9 mouse cellular contexts compared by ENCODE assay signal in genomic region chr7:27132588-27132987, GRCm38 (mm10). TPM values are rescaled to one million over a fixed set of nuclear protein-coding genes. Genes with fewer than 3 reads are reported as not detected.
A peak's percentile ranks its signal among the peaks of the same experiment; 100 is the strongest.
DNase-seq lines count a peak whose midpoint lies in the region; ATAC-seq and TF ChIP-seq lines count a peak whose summit lies in the region.
"Had no signal": no experiment of that assay in that cellular context is flagged by ENCODE, and none has a peak within 500 bp of the region (broad histone marks: within the 10 kb centered on the region; RNA-seq: fewer than 3 reads in every experiment).

No protein-coding gene starts in this region.

- no peak overlapping the region for H3K9ac ChIP-seq in ES-E14 (ENCODE audit: insufficient read depth, low read depth, low read length, poor library complexity, severe bottlenecking)

- no peak for ATAC-seq in megakaryocyte-erythroid progenitor cell, adult 5-6 weeks (replicated peaks; ENCODE audit: low FRiP score, low TSS enrichment, poor library complexity, severe bottlenecking)

- H3K4me1 ChIP-seq in ES-E14 (ENCODE audit: control insufficient read depth in 2 of 2, insufficient read depth in 2 of 2, low read length in 2 of 2, poor library complexity in 1 of 2) = peaks cover 0 to 10% of the 10 kb centered on the region in 2 experiments; a peak in 1 of 4 replicates

- no peaks in the 10 kb centered on the region for H3K36me3 ChIP-seq in ES-E14 (ENCODE audit: control insufficient read depth, insufficient read depth, low read length, poor library complexity, severe bottlenecking)

- no peak overlapping the region for H3K4me3 ChIP-seq in ES-E14 (ENCODE audit: insufficient read depth in 1 of 2, low read depth in 1 of 2, low read length in 2 of 2, poor library complexity in 1 of 2, severe bottlenecking in 1 of 2)
- H3K4me3 ChIP-seq: erythroblast, embryonic 14.5 days had no signal

- no peak overlapping the region for H3K27ac ChIP-seq in ES-E14 (ENCODE audit: insufficient read depth, low read depth, low read length, poor library complexity, severe bottlenecking)

- peak; percentile 60 for DNase-seq in kidney, adult 18-20 months
- DNase-seq in kidney, adult 11 months = no peak
- DNase-seq in ES-E14 (ENCODE audit: low read depth, low spot score) = peak; percentile 88
- DNase-seq in c-Kit-negative CD71-positive TER-119-positive erythroid progenitor cells, embryonic 14.5 days (ENCODE audit: low read depth, low spot score) = peak; percentile 15
- peak; percentile 81 for DNase-seq in forelimb bud, embryonic 11.5 days (ENCODE audit: low read depth, low spot score)
- DNase-seq in kidney, postnatal 25 days = peak; percentile 70 to 84
- peak; percentile 11 to 27 for DNase-seq in natural killer cell, adult 2 months (ENCODE audit: low spot score in 2 of 2)

- no peaks in the 10 kb centered on the region for H3K9me3 ChIP-seq in ES-E14 (ENCODE audit: control insufficient read depth, insufficient read depth, low read depth, low read length)

- in situ Hi-C loops in ES-E14 (cut with MboI; ENCODE audit: low sequenced_read_pairs in 2 of 2, unreplicated experiment in 2 of 2) = no loop called here

TF ChIP-seq in ES-E14, 5 proteins besides CTCF, POLR2A, EP300 and RAD21:
- TF ChIP-seq ZNF384 (IDR thresholded peaks at IDR 0.05; ENCODE audit: low read depth, low read length) (no peak), ZC3H11A (IDR thresholded peaks at IDR 0.05; ENCODE audit: borderline replicate concordance, low read depth, low read length) (peak; percentile 27; the same call in 1 of the 2 replicates)

RNA-seq across cellular contexts. Expression of gene Cyp2f2, which starts 12.9 kb away (rescaled TPM):
- not detected in 2 replicates for total RNA-seq in ES-E14 (2012; rRNA removed)
- total RNA-seq in megakaryocyte-erythroid progenitor cell, adult 5-6 weeks (2014; fragmentation: Nextera tagmentation) = not detected in 2 replicates
- not detected in 2 replicates for total RNA-seq in megakaryocyte-erythroid progenitor cell, adult 5-6 weeks (2017)

RNA-seq across cellular contexts. Expression of gene Cyp2t4, which starts 20.9 kb away (rescaled TPM):
- total RNA-seq in ES-E14 (2012; rRNA removed) = 0.32 and 0.58 TPM in 2 replicates
- not detected in 2 replicates for total RNA-seq in megakaryocyte-erythroid progenitor cell, adult 5-6 weeks (2014; fragmentation: Nextera tagmentation)
- not detected in 2 replicates for total RNA-seq in megakaryocyte-erythroid progenitor cell, adult 5-6 weeks (2017)

RNA-seq across cellular contexts. Expression of gene Egln2, which starts 34.0 kb away (rescaled TPM):
- total RNA-seq in ES-E14 (2012; rRNA removed) = 53.4 and 56.3 TPM in 2 replicates
- 23.6 and 24.3 TPM in 2 replicates for total RNA-seq in megakaryocyte-erythroid progenitor cell, adult 5-6 weeks (2014; fragmentation: Nextera tagmentation)
- total RNA-seq in megakaryocyte-erythroid progenitor cell, adult 5-6 weeks (2017) = 19.5 and 22.1 TPM in 2 replicates

RNA-seq across cellular contexts. Expression of gene Rab4b, which starts 46.1 kb away (rescaled TPM):
- 28.3 and 44.2 TPM in 2 replicates for total RNA-seq in ES-E14 (2012; rRNA removed)
- total RNA-seq in megakaryocyte-erythroid progenitor cell, adult 5-6 weeks (2014; fragmentation: Nextera tagmentation) = 16.2 and 30.1 TPM in 2 replicates
- 3.0 and 7.5 TPM in 2 replicates for total RNA-seq in megakaryocyte-erythroid progenitor cell, adult 5-6 weeks (2017)

RNA-seq across cellular contexts. Expression of gene Gm21983, which starts 48.3 kb away (rescaled TPM):
- 1.3 TPM in 1 of 2 replicates, not detected in the other for total RNA-seq in ES-E14 (2012; rRNA removed)
- not detected in 2 replicates for total RNA-seq in megakaryocyte-erythroid progenitor cell, adult 5-6 weeks (2014; fragmentation: Nextera tagmentation)
- total RNA-seq in megakaryocyte-erythroid progenitor cell, adult 5-6 weeks (2017) = not detected in 2 replicates
